ENCODE assay signal across 16 mouse cellular contexts in genomic region chr10:38516636-38517035, GRCm38 (mm10).
"Had no signal": no experiment of that assay in that cellular context is flagged by ENCODE, and none has a peak within 500 bp of the region (broad histone marks: within the 10 kb centered on the region; RNA-seq: fewer than 3 reads in every experiment).

No protein-coding gene starts in this region.

- H3K9me3 ChIP-seq: lung, embryonic 15.5 days had no signal

- H3K4me3 ChIP-seq: left cerebral cortex, adult 2 months; lung, embryonic 15.5 days had no signal

- H3K27ac ChIP-seq: left cerebral cortex, adult 2 months; liver, embryonic 14.5 days; lung, embryonic 15.5 days; stomach, postnatal 0 days had no signal

- H3K4me1 ChIP-seq: lung, embryonic 15.5 days had no signal

- H3K36me3 ChIP-seq: lung, embryonic 15.5 days had no signal

- H3K27me3 ChIP-seq: lung, embryonic 15.5 days had no signal

- ATAC-seq: liver, postnatal 0 days had no signal

- H3K4me2 ChIP-seq: liver, embryonic 11.5 days; lung, embryonic 15.5 days; midbrain, embryonic 11.5 days had no signal

- H3K9ac ChIP-seq: liver, embryonic 14.5 days; liver, postnatal 0 days; lung, embryonic 15.5 days had no signal

- DNase-seq: kidney, postnatal 10 days; kidney, postnatal 36 days; layer of hippocampus, postnatal 36 days; liver, postnatal 0 days; lung, postnatal 10 days; lung, postnatal 36 days; midbrain, embryonic 14.5 days; thymus, adult 2 months; thymus, postnatal 14 days; thymus, postnatal 4 days had no signal
